Mouse (Mus musculus) CH12.LX (cell line): ENCODE results near the gene Rilpl1. TPM values are rescaled to one million over a fixed set of nuclear protein-coding genes. Genes with fewer than 3 reads are reported as not detected.
A peak's percentile ranks its signal among the peaks of the same experiment; 100 is the strongest.

Experiments used
- DNase-seq: peaks from one replicate; pipeline ENCODE4 v3.0.0-alpha.2; 2013; ENCODE audit errors: extremely low read depth
- H3K27ac ChIP-seq: 2 replicates; pipeline ENCODE4 v1.5.1; 2012; ENCODE audit warnings: low read depth, mild to moderate bottlenecking, control low read depth, moderate library complexity; ENCODE audit not compliant: insufficient read depth
- H3K27me3 ChIP-seq: replicated peaks from 2 replicates; pipeline ENCODE3; 2012; ENCODE audit warnings: inconsistent platforms
- H3K36me3 ChIP-seq, 2 experiments: replicated peaks in 1 of 2; 2 replicates each; pipeline versions ENCODE3 to v1.6.1; 2012; ENCODE audit warnings: inconsistent platforms in 1 of 2, low read length in 1 of 2, mild to moderate bottlenecking in 1 of 2, mixed read lengths in 1 of 2, moderate library complexity in 1 of 2; ENCODE audit not compliant: control insufficient read depth in 1 of 2, insufficient read depth in 1 of 2
- H3K4me1 ChIP-seq, 2 experiments: 2 replicates each; pipeline ENCODE4 v1.6.1; 2012; ENCODE audit warnings: inconsistent platforms in 1 of 2, moderate library complexity in 1 of 2; ENCODE audit not compliant: insufficient read depth in 2 of 2, control insufficient read depth in 1 of 2
- H3K4me2 ChIP-seq: 2 replicates; pipeline ENCODE4 v1.6.1; 2012; ENCODE audit warnings: low read depth, mild to moderate bottlenecking, control low read depth; ENCODE audit not compliant: poor library complexity, insufficient read depth, severe bottlenecking
- H3K4me3 ChIP-seq, 3 experiments: fragments of 150-350 bp in 1 of 3; sonication (generic) in 1 of 3; replicated peaks in 1 of 3; 2 replicates each; pipeline versions ENCODE3 to v1.5.1; 2011 to 2012; ENCODE audit warnings: low read depth in 2 of 3, low read length in 2 of 3, mild to moderate bottlenecking in 2 of 3, moderate library complexity in 2 of 3, control low read depth in 1 of 3, improper control_type of control experiment in 1 of 3, inconsistent platforms in 1 of 3, mixed read lengths in 1 of 3; ENCODE audit not compliant: poor library complexity in 1 of 3
- H3K79me2 ChIP-seq: replicated peaks from 2 replicates; pipeline ENCODE4 v1.6.1; 2012; ENCODE audit warnings: mild to moderate bottlenecking, moderate library complexity; ENCODE audit not compliant: control insufficient read depth, poor library complexity, insufficient read depth, severe bottlenecking; ENCODE audit errors: extremely low read depth
- H3K9ac ChIP-seq: 2 replicates; pipeline ENCODE4 v1.6.1; 2012; ENCODE audit warnings: low read depth, mild to moderate bottlenecking, control low read depth, moderate library complexity; ENCODE audit not compliant: insufficient read depth
- H3K9me3 ChIP-seq: replicated peaks from 2 replicates; pipeline ENCODE3; 2012; ENCODE audit warnings: low read length, inconsistent platforms, mixed read lengths
- BHLHE40 ChIP-seq: IDR thresholded peaks from 2 replicates; pipeline ENCODE4 v1.6.1; 2011; ENCODE audit warnings: mild to moderate bottlenecking, low read depth, low read length, improper control_type of control experiment
- CHD2 ChIP-seq: IDR thresholded peaks from 2 replicates; pipeline ENCODE4 v1.6.1; 2011; ENCODE audit warnings: low read length, improper control_type of control experiment
- CTCF ChIP-seq, 2 experiments: IDR thresholded peaks in 1 of 2; conservative IDR thresholded peaks in 1 of 2; 2 replicates each; pipeline ENCODE4 v1.5.1; 2011 to 2012; ENCODE audit warnings: low read depth in 2 of 2, low read length in 2 of 2, improper control_type of control experiment in 1 of 2, inconsistent platforms in 1 of 2, mild to moderate bottlenecking in 1 of 2, moderate library complexity in 1 of 2
- E2F4 ChIP-seq: IDR thresholded peaks from 2 replicates; pipeline ENCODE4 v1.6.1; 2011; ENCODE audit warnings: low read depth, low read length, improper control_type of control experiment; ENCODE audit not compliant: insufficient replicate concordance
- EP300 ChIP-seq: IDR thresholded peaks from 2 replicates; pipeline ENCODE4 v1.6.1; 2011; ENCODE audit warnings: low read length, improper control_type of control experiment
- ETS1 ChIP-seq: conservative IDR thresholded peaks from 2 replicates; pipeline ENCODE4 v1.6.1; 2012; ENCODE audit warnings: low read depth, mild to moderate bottlenecking, inconsistent platforms, low read length, improper control_type of control experiment, moderate library complexity
- GABPA ChIP-seq: IDR thresholded peaks from 2 replicates; pipeline ENCODE4 v1.6.1; 2012; ENCODE audit warnings: low read depth, low read length, improper control_type of control experiment, inconsistent platforms; ENCODE audit not compliant: insufficient replicate concordance
- HCFC1 ChIP-seq: IDR thresholded peaks from 2 replicates; pipeline ENCODE4 v1.6.1; 2012; ENCODE audit warnings: low read depth, mild to moderate bottlenecking, inconsistent platforms, low read length, improper control_type of control experiment
- IRF4 ChIP-seq: IDR thresholded peaks from 2 replicates; pipeline ENCODE4 v1.6.1; 2014; ENCODE audit warnings: low read depth, mild to moderate bottlenecking, inconsistent platforms, low read length, improper control_type of control experiment
- JUN ChIP-seq: IDR thresholded peaks from 2 replicates; pipeline ENCODE4 v1.6.1; 2011; ENCODE audit warnings: low read depth, mild to moderate bottlenecking, low read length, improper control_type of control experiment, moderate library complexity; ENCODE audit not compliant: insufficient read depth
- JUND ChIP-seq: conservative IDR thresholded peaks from 2 replicates; pipeline ENCODE4 v1.6.1; 2011; ENCODE audit warnings: low read depth, low read length, improper control_type of control experiment
- KAT2A ChIP-seq: IDR thresholded peaks from 2 replicates; pipeline ENCODE4 v1.6.1; 2012; ENCODE audit warnings: low read length, improper control_type of control experiment, inconsistent platforms; ENCODE audit not compliant: insufficient replicate concordance
- MAFK ChIP-seq: IDR thresholded peaks from 2 replicates; pipeline ENCODE4 v1.6.1; 2011; ENCODE audit warnings: low read length, improper control_type of control experiment; ENCODE audit not compliant: insufficient replicate concordance
- MAZ ChIP-seq: IDR thresholded peaks from 2 replicates; pipeline ENCODE4 v1.6.1; 2012; ENCODE audit warnings: low read depth, mild to moderate bottlenecking, inconsistent platforms, low read length, improper control_type of control experiment, moderate library complexity
- NELFE ChIP-seq: IDR thresholded peaks from 2 replicates; pipeline ENCODE4 v1.6.1; 2011; ENCODE audit warnings: low read depth, low read length, improper control_type of control experiment
- NRF1 ChIP-seq: IDR thresholded peaks from 2 replicates; pipeline ENCODE4 v1.6.1; 2014; ENCODE audit warnings: low read depth, mild to moderate bottlenecking, inconsistent platforms, low read length, improper control_type of control experiment, moderate library complexity
- POLR2A ChIP-seq: IDR thresholded peaks from 2 replicates; pipeline ENCODE4 v1.6.1; 2011; ENCODE audit warnings: low read depth, mild to moderate bottlenecking, improper control_type of control experiment, low read length
- POLR2AphosphoS2 ChIP-seq: IDR thresholded peaks from 2 replicates; pipeline ENCODE4 v1.6.1; 2011; ENCODE audit warnings: low read depth, low read length, improper control_type of control experiment
- RAD21 ChIP-seq: IDR thresholded peaks from 2 replicates; pipeline ENCODE4 v1.6.1; 2011; ENCODE audit warnings: low read depth, mild to moderate bottlenecking, low read length, improper control_type of control experiment, moderate library complexity
- RCOR1 ChIP-seq: conservative IDR thresholded peaks from 2 replicates; pipeline ENCODE4 v1.6.1; 2012; ENCODE audit warnings: low read depth, mild to moderate bottlenecking, inconsistent platforms, low read length, improper control_type of control experiment
- SIN3A ChIP-seq: IDR thresholded peaks from 2 replicates; pipeline ENCODE4 v1.6.1; 2012; ENCODE audit warnings: low read length, improper control_type of control experiment, inconsistent platforms
- SMC3 ChIP-seq: IDR thresholded peaks from 2 replicates; pipeline ENCODE4 v1.6.1; 2011; ENCODE audit warnings: low read depth, low read length, improper control_type of control experiment
- TBP ChIP-seq: conservative IDR thresholded peaks from 2 replicates; pipeline ENCODE4 v1.6.1; 2011; ENCODE audit warnings: low read depth, low read length, improper control_type of control experiment
- TCF12 ChIP-seq: IDR thresholded peaks from 2 replicates; pipeline ENCODE4 v1.6.1; 2014; ENCODE audit warnings: low read depth, mild to moderate bottlenecking, inconsistent platforms, low read length, improper control_type of control experiment
- UBTF ChIP-seq: IDR thresholded peaks from 2 replicates; pipeline ENCODE4 v1.6.1; 2012; ENCODE audit warnings: low read depth, mild to moderate bottlenecking, inconsistent platforms, low read length, improper control_type of control experiment, moderate library complexity
- USF1 ChIP-seq: IDR thresholded peaks from 2 replicates; pipeline ENCODE4 v1.6.1; 2014; ENCODE audit warnings: low read depth, mild to moderate bottlenecking, inconsistent platforms, low read length, improper control_type of control experiment
- USF2 ChIP-seq: conservative IDR thresholded peaks from 2 replicates; pipeline ENCODE4 v1.6.1; 2011; ENCODE audit warnings: low read depth, low read length, improper control_type of control experiment
- ZC3H11A ChIP-seq: IDR thresholded peaks from 2 replicates; pipeline ENCODE4 v1.6.1; 2012; ENCODE audit warnings: low read depth, mild to moderate bottlenecking, inconsistent platforms, low read length, improper control_type of control experiment
- ZKSCAN1 ChIP-seq: IDR thresholded peaks from 2 replicates; pipeline ENCODE4 v1.6.1; 2012; ENCODE audit warnings: low read depth, inconsistent platforms, low read length, improper control_type of control experiment, borderline replicate concordance
- ZMIZ1 ChIP-seq: IDR thresholded peaks from 2 replicates; pipeline ENCODE4 v1.6.1; 2012; ENCODE audit warnings: low read depth, mild to moderate bottlenecking, inconsistent platforms, low read length, improper control_type of control experiment
- ZNF384 ChIP-seq: IDR thresholded peaks from 2 replicates; pipeline ENCODE4 v1.6.1; 2012; ENCODE audit warnings: low read depth, low read length, improper control_type of control experiment, inconsistent platforms
- dilution Hi-C: fragments of 300-500 bp; cut with MboI; formaldehyde crosslinking; loops from 2 replicates; pipeline ENCODE4 v1.14.3; 2020; ENCODE audit warnings: low sequenced_read_pairs; ENCODE audit not compliant: extremely low pct_unique_long_range_greater_than_20kb, extremely low pct_ligation_motif_present
- in situ Hi-C: fragments of 300-500 bp; cut with MboI; formaldehyde crosslinking; loops from 3 replicates; pipeline ENCODE4 v1.14.3; 2019; ENCODE audit warnings: low sequenced_read_pairs, low pct_ligation_motif_present, low pct_unique_long_range_greater_than_20kb, mixed read lengths
- polyA plus RNA-seq: library from polyadenylated mRNA; unstranded; fragments of >175 nt; gene quantifications from 2 replicates; pipeline ENCODE4 v1.2.1, GENCODE M21; 2012; ENCODE audit warnings: low read depth; ENCODE audit not compliant: insufficient read length
- total RNA-seq, 2 experiments: library from RNA; depleted of rRNA; stranded (reverse); fragments of 300-350 nt in 1 of 2; fragments of >200 nt in 1 of 2; gene quantifications; 2 replicates each; pipeline ENCODE4 v1.2.3; 2012 to 2014

Gene Rilpl1
- total and polyA plus RNA-seq, 3 experiments, result 3.1 to 5.7 (median 5.4) TPM

DNA sequence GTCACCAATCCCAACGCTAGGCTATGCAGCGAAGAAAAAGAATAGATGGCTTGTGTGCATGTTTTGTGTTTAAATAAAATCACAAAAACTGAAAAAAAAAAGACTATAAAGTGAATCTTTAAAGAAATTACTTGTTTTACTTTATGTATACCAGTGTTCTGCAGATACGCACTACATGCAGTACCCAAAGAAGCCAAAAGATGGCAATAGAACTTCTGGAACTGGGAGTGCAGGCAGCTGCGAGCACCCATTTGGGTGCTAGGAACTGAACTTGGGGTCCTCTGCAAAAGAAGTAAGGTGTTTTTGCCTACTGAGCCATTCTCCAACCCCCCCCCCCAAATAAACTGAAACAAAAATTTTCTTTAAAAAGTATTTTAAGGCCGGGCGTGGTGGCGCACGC, 8.2 kb downstream of the Rilpl1 start:
- dilution Hi-C loops, result no loop called here
- no peak for DNase-seq

DNA sequence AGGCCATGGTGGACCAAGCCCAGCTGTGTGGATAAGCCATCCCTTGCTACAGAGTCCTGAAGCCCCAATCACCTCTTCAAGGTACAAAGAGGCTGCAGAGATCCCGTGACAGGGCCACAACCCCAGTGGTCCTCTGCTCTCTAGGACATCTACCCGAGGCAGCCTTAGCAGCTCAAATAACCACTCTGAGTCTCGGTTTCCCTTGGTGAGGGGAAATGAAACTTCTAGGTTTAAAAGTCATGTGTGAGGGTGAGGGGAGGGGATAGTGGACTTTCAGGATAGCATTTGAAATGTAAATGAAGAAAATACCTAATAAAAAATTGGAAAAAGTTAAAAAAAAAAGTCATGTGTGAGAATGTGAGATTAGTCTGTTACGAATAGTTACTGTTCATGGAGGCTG, 9.6 kb downstream of the Rilpl1 start:
- in situ Hi-C loops, result no loop called here
- dilution Hi-C loops, result no loop called here
- Histone ChIP-seq H3K79me2 (no peaks in the 10 kb centered on the region), H3K9ac (no peak overlapping the region), H3K4me2 (peak overlapping the region; percentile 9; the same call in 1 of the 2 replicates), H3K27me3 (no peaks in the 10 kb centered on the region), H3K4me3 (no peak overlapping the region), H3K9me3 (peaks cover 4% of the 10 kb centered on the region), H3K27ac (no peak overlapping the region), H3K4me1 (peaks cover 13 to 14% of the 10 kb centered on the region in 2 experiments), H3K36me3 (peaks cover 0 to 7% of the 10 kb centered on the region in 2 experiments)
- peak; percentile 64 for DNase-seq
- TF ChIP-seq MAFK (0 out of 2 replicates have a peak, but pooled peaks have one; percentile 5), E2F4 (no peak), CTCF (conservative IDR thresholded peaks at IDR 0.05 in 1 of 2, IDR thresholded peaks at IDR 0.05 in 1 of 2; ENCODE audit: low read depth in 2 of 2, low read length in 2 of 2) (no peak), KAT2A (no peak), ZNF384 (peak; percentile 64; the same call in 1 of the 2 replicates), GABPA (no peak), HCFC1 (no peak; the same call in 1 of the 2 replicates), MAZ (0 out of 2 replicates have a peak, but pooled peaks have one; percentile 33), ZC3H11A (no peak), SMC3 (peak; percentile 7; the same call in 1 of the 2 replicates), ZMIZ1 (no peak), SIN3A (no peak; the same call in 1 of the 2 replicates), RCOR1 (peak; percentile 83; the same call in 1 of the 2 replicates), RAD21 (no peak), TCF12 (peak; percentile 42; the same call in 1 of the 2 replicates), TBP (0 out of 2 replicates have a peak, but pooled peaks have one; percentile 41), ZKSCAN1 (no peak), BHLHE40 (peak; percentile 94), CHD2 (peak; percentile 64), UBTF (no peak), IRF4 (peak; percentile 95), USF2 (no peak), NRF1 (no peak), POLR2A (no peak), JUN (no peak), ETS1 (peak; percentile 59; the same call in 1 of the 2 replicates), POLR2AphosphoS2 (no peak), JUND (no peak; the same call in 1 of the 2 replicates), USF1 (no peak; the same call in 1 of the 2 replicates), NELFE (no peak)

More for the DNA sequence above, 8.2 kb downstream of the Rilpl1 start:
- H3K4me3 ChIP-seq, result no peak overlapping the region
- no peaks in the 10 kb centered on the region for H3K79me2 ChIP-seq
- no peak overlapping the region for H3K4me2 ChIP-seq
- H3K36me3 ChIP-seq, result peaks cover 0 to 3% of the 10 kb centered on the region in 2 experiments
- H3K27ac ChIP-seq, result no peak overlapping the region
- no peak overlapping the region for H3K9ac ChIP-seq
- TF ChIP-seq ZC3H11A (no peak), EP300 (no peak), SMC3 (peak; percentile 6; the same call in 1 of the 2 replicates), CTCF (conservative IDR thresholded peaks at IDR 0.05 in 1 of 2, IDR thresholded peaks at IDR 0.05 in 1 of 2; ENCODE audit: low read depth in 2 of 2, low read length in 2 of 2) (peak in 1 of 2 experiments; percentile 33; a peak in 2 of 4 replicates), RAD21 (no peak; the same call in none of the 2 replicates)
- in situ Hi-C loops, result no loop called here
- no peaks in the 10 kb centered on the region for H3K27me3 ChIP-seq
- H3K4me1 ChIP-seq, result peaks cover 13 to 14% of the 10 kb centered on the region in 2 experiments
- no peaks in the 10 kb centered on the region for H3K9me3 ChIP-seq
